Mouse (Mus musculus) bone marrow, adult 2 months (tissue): ENCODE measurements around the gene Arhgef17. TPM values are rescaled to one million over a fixed set of nuclear protein-coding genes. Genes with fewer than 3 reads are reported as not detected.

Source experiments
- H3K27ac ChIP-seq: fragments of 200-500 bp; 2 replicates; pipeline ENCODE4 v1.5.1; 2012; ENCODE audit warnings: low read depth, mild to moderate bottlenecking, control low read depth, inconsistent platforms, low read length; ENCODE audit not compliant: control insufficient read depth, poor library complexity, insufficient read depth
- H3K4me1 ChIP-seq: fragments of 200-500 bp; 2 replicates; pipeline ENCODE4 v1.6.1; 2011; ENCODE audit warnings: low read length; ENCODE audit not compliant: control insufficient read depth, insufficient read depth
- H3K4me3 ChIP-seq: fragments of 200-500 bp; replicated peaks from 2 replicates; pipeline ENCODE3; 2011; ENCODE audit warnings: mild to moderate bottlenecking, low read depth, low read length, control low read depth; ENCODE audit not compliant: control insufficient read depth
- CTCF ChIP-seq: fragments of 200-500 bp; IDR thresholded peaks from 2 replicates; pipeline ENCODE4 v1.5.1; 2011; ENCODE audit warnings: low read length, control low read depth; ENCODE audit not compliant: control insufficient read depth, insufficient read depth
- POLR2A ChIP-seq: fragments of 200-500 bp; IDR thresholded peaks from 2 replicates; pipeline ENCODE4 v1.6.1; 2011; ENCODE audit warnings: low read depth, mild to moderate bottlenecking, control low read depth, low read length, borderline replicate concordance; ENCODE audit not compliant: control insufficient read depth
- WGBS: fragments of 180-500 bp; shearing (Covaris S2); methylation state at CpG from one replicate; pipeline ENCODE4 v1.1.7; 2018; 5-methylcytosine and 5-hydroxymethylcytosine counted together
- polyA plus RNA-seq: library from polyadenylated mRNA; stranded (reverse); fragments of >200 nt; gene quantifications from 2 replicates; pipeline ENCODE4 v1.2.4, GENCODE M21; 2011; ENCODE audit warnings: low replicate concordance; ENCODE audit not compliant: missing spikeins, insufficient read depth, insufficient read length

The Arhgef17 gene
- polyA plus RNA-seq, 1 experiment, result 8.9 TPM

DNA sequence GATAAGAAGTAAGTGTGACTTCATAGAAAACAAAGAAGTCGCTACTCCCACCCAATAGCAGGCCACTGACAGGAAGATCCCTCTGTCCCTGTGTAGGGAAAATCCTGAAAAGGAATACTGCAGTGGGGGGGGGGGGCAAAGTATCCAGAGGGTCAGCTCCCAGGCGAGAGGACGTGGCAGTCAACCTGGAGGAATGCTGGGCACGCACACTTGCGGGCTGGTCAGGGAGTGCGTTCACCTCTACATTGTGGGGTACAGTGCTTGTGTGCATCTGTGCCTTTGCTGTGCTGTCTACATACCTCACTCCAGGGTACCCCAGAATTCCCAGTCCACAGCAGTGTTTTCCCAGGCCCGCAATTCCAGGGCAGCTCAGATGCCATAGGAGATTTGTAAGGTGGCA lies 34.1 kb upstream of the Arhgef17 start:
- Histone ChIP-seq H3K4me3 (no peak overlapping the region), H3K4me1 (peaks cover 4% of the 10 kb centered on the region), H3K27ac (no peak overlapping the region)
- 85% methylated on average over 7 of the region's 7 CpGs for WGBS
- no peak for TF ChIP-seq CTCF
- no peak for TF ChIP-seq POLR2A

DNA sequence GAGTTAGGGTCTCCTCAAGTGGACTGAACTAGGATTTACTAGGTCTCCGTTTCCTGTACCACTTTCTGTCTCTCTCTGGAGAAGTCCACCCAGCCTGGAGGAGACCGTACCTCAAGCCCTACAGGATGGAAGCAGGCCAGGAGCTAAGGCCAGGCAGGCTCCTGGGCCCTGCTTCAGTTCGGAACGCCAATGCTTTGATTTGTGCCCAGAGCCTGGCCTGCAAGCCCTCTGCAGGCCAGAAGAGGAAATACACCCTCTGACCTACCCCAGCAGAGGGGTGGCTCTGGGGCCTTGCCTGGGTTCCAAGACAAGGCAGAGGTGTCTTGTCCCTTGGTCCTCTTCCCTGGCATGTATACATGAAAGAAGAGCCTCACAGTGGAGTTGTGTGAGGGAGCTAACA lies 33.2 kb upstream of the Arhgef17 start:
- Histone ChIP-seq H3K4me1 (peaks cover 4% of the 10 kb centered on the region), H3K27ac (no peak overlapping the region), H3K4me3 (no peak overlapping the region)
- TF ChIP-seq CTCF (peak; percentile 74), POLR2A (no peak)
- WGBS, result 41% methylated on average over 4 of the region's 4 CpGs

DNA sequence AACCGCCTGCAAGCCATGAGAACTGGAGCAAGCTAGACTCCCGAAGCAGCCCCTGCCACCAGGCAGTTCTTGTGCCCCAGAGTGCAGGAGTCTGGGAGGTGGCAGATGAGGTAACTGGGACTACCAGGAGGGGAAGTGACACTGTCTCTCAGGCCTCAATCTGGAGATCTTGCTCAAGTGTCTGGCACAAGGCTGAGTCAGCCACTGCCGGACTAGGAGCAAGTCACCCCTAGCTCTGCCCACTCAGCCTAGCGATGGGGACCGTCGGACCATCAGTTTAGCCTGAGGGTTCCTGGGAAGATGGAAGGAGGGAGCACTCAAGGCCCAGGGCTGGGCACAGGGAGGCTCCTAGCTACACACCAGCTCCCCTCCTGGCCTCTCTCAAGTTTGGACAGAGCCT lies 32.3 kb upstream of the Arhgef17 start:
- Histone ChIP-seq H3K4me3 (peak overlapping the region; percentile 47), H3K27ac (peak overlapping the region; percentile 50; the same call in 1 of the 2 replicates), H3K4me1 (peaks cover 4% of the 10 kb centered on the region)
- WGBS, result 38% methylated on average over 6 of the region's 6 CpGs
- TF ChIP-seq CTCF, result no peak
- no peak for TF ChIP-seq POLR2A

DNA sequence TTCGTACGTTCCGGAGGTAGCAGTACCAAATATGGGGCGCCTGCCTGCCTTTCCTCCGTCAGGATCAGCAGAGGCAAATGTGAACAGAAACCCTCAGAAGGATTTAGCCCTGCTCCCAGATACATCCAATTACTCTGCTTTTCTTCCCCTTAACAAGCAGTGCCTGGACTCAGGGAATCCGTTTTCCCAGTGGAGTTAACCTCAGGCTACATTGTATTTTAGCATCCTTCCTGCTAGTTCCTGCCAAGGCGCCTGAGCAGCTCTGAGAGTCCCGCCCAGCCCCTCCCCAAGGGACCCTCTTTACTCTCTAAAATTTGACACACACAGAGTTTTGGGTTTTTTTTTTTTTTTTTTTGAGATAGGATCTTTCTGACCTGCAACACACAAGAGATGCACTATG lies 31.5 kb upstream of the Arhgef17 start:
- TF ChIP-seq POLR2A, result no peak
- no peak overlapping the region for H3K4me3 ChIP-seq
- H3K27ac ChIP-seq, result no peak overlapping the region
- H3K4me1 ChIP-seq, result peaks cover 4% of the 10 kb centered on the region
- 80% methylated on average over 8 of the region's 8 CpGs for WGBS

DNA sequence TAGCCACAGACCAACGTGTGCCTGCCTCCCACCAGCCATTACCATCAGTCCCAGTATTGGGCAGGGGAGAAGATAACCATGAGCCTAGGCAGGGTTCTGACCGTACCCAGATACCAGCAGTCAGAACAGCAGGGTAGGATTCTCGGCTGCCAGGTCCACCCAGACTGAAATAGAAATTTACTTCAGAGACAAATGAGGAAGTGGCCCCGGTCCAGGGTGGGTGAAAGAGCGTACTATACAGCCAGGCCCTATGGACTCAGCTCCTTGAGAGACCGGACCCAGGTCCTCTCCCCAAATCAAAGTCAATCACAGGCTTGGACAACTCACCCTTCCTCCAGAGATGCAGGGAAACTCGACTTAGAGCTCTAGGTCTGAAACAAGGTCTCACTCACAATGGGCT lies 29.2 kb upstream of the Arhgef17 start:
- Histone ChIP-seq H3K4me3 (no peak overlapping the region), H3K27ac (no peak overlapping the region), H3K4me1 (peaks cover 4% of the 10 kb centered on the region)
- 10% methylated on average over 7 of the region's 7 CpGs for WGBS
- TF ChIP-seq CTCF (no peak), POLR2A (no peak)

DNA sequence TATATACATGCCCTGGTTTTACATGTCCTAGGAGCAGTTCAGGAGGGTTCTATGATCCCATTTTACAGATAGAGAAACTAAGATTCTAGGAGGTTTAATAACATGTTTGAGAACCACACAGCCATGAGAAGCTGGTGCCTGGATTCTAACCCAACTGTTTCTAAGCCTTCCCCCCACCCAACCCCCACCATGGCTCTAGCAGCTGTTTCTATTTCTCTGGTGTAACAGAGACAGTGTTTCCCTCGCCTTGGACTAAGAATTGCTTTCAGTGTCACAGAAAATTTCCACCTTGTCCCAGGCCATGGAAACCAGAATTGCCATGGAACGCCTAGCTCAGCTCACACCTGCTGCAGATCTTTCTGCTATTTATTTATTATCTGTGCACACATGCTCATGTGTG lies 28.6 kb upstream of the Arhgef17 start:
- Histone ChIP-seq H3K4me3 (no peak overlapping the region), H3K4me1 (peaks cover 4% of the 10 kb centered on the region), H3K27ac (no peak overlapping the region)
- TF ChIP-seq POLR2A (no peak), CTCF (no peak)
- 67% methylated on average over 2 of the region's 2 CpGs for WGBS

DNA sequence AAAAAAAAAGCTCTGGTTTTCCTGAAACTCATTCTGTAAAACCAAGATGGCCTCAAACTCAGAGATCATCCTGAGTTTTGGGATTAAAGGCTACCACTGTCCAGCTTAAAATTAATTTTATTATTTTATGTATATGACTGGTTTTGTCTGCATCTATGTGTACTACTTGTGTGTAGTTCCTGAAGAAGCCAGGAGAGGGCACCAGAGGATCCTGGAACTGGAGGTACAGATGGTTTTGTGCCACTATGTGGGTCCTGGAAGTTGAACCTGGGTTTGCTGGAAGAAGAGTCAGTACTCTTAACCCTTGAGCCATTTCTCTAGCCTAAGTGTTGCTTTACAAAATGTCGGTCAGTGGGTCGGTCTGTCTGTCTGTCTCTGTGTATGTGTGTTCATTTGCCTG lies 26.5 kb upstream of the Arhgef17 start:
- no peak overlapping the region for H3K27ac ChIP-seq
- peaks cover 1% of the 10 kb centered on the region; the same call in 1 of the 2 replicates for H3K4me1 ChIP-seq
- TF ChIP-seq CTCF, result peak; percentile 13; the same call in 1 of the 2 replicates
- TF ChIP-seq POLR2A, result no peak
- no peak overlapping the region for H3K4me3 ChIP-seq
- 93% methylated on average over 2 of the region's 2 CpGs for WGBS

DNA sequence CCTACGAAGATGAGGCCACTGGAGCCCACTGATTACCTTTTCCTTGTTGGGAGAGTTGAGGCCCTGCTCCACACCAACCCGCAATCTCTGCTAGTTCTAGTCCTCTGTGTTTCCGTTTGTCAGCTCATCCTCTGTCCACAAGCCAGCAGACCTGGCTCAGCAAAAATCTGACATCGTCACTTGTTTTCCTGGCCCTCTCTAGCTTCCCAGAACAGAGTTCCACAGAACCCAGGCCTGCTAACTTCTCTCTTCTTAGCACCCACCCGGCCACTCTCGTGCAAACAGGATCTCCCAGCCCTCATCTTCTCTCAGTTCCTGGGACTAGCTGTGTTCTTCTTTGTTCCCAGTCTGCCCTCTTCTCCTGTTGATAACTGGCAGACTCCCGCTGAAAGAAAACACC lies 20.8 kb upstream of the Arhgef17 start:
- Histone ChIP-seq H3K4me1 (peaks cover 7% of the 10 kb centered on the region; the same call in 1 of the 2 replicates), H3K27ac (no peak overlapping the region), H3K4me3 (no peak overlapping the region)
- TF ChIP-seq CTCF (no peak), POLR2A (no peak)
- 73% methylated on average over 7 of the region's 7 CpGs for WGBS

DNA sequence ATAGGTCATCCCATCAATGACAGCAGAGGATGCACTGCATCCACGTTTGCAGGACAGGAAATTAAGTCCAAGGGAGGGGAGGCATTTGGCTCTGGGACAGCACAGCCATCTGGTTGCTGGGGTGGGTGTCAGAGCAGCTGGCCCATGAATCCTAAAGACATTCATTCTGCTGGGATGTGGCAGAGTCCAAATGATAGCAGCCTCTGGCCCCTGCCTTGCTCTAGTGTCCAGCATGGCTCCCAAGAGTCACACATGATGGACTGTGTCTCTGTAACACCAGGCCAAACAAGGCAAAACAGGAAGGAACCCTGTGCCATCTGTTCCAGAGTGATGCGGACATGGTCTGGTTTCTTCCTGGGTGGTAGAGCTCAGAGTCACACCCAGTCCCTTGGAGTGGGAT lies 20.0 kb upstream of the Arhgef17 start:
- H3K4me3 ChIP-seq, result no peak overlapping the region
- TF ChIP-seq CTCF (no peak), POLR2A (no peak)
- WGBS, result 28% methylated on average over 2 of the region's 2 CpGs
- H3K27ac ChIP-seq, result no peak overlapping the region
- peaks cover 7% of the 10 kb centered on the region; the same call in 1 of the 2 replicates for H3K4me1 ChIP-seq
